Comparison of ENCODE assay signal across 27 mouse cellular contexts in genomic region chr2:6622082-6622481, GRCm38 (mm10).
DNase-seq lines count a peak whose midpoint lies in the region; ATAC-seq and TF ChIP-seq lines count a peak whose summit lies in the region.
"Had no signal": no experiment of that assay in that cellular context is flagged by ENCODE, and none has a peak within 500 bp of the region (broad histone marks: within the 10 kb centered on the region; RNA-seq: fewer than 3 reads in every experiment).

No protein-coding gene starts in this region.

- H3K36me3 ChIP-seq in forebrain, embryonic 12.5 days (replicated peaks), result 0 out of 2 replicates have a peak, but pooled peaks cover 2% of the 10 kb centered on the region
- peaks cover under 1% of the 10 kb centered on the region for H3K36me3 ChIP-seq in forebrain, postnatal 0 days (ENCODE audit: insufficient read depth)
- H3K36me3 ChIP-seq in hindbrain, embryonic 13.5 days, result peaks cover 8% of the 10 kb centered on the region
- H3K36me3 ChIP-seq: liver, embryonic 15.5 days; neural tube, embryonic 12.5 days had no signal

- 77% methylated on average over 5 of the region's 5 CpGs for WGBS in forebrain, embryonic 12.5 days
- WGBS in forebrain, postnatal 0 days, result 73% methylated on average over 5 of the region's 5 CpGs
- WGBS in hindbrain, embryonic 13.5 days, result 81% methylated on average over 5 of the region's 5 CpGs

- H3K27ac ChIP-seq in forebrain, embryonic 12.5 days, result 0 out of 2 replicates have a peak overlapping the region, but pooled peaks have one; percentile 22
- H3K27ac ChIP-seq in forebrain, postnatal 0 days (ENCODE audit: low read depth, low read length), result no peak overlapping the region
- H3K27ac ChIP-seq in hindbrain, embryonic 13.5 days, result no peak overlapping the region
- H3K27ac ChIP-seq: hindbrain, embryonic 10.5 days; liver, embryonic 15.5 days; neural tube, embryonic 12.5 days had no signal

- no peak overlapping the region for H3K9ac ChIP-seq in forebrain, embryonic 12.5 days
- H3K9ac ChIP-seq in forebrain, postnatal 0 days, result no peak overlapping the region
- H3K9ac ChIP-seq in hindbrain, embryonic 13.5 days, result no peak overlapping the region
- H3K9ac ChIP-seq: liver, embryonic 15.5 days; lung, embryonic 14.5 days; neural tube, embryonic 12.5 days had no signal

- H3K27me3 ChIP-seq in forebrain, embryonic 12.5 days, result no peaks in the 10 kb centered on the region
- H3K27me3 ChIP-seq in forebrain, postnatal 0 days (ENCODE audit: insufficient read depth, low read length), result no peaks in the 10 kb centered on the region
- no peaks in the 10 kb centered on the region for H3K27me3 ChIP-seq in hindbrain, embryonic 13.5 days
- H3K27me3 ChIP-seq: liver, embryonic 15.5 days; neural tube, embryonic 12.5 days had no signal

- H3K4me2 ChIP-seq in forebrain, embryonic 12.5 days, result no peak overlapping the region
- H3K4me2 ChIP-seq in forebrain, postnatal 0 days (ENCODE audit: low read depth), result no peak overlapping the region
- H3K4me2 ChIP-seq in hindbrain, embryonic 13.5 days, result no peak overlapping the region
- H3K4me2 ChIP-seq: liver, embryonic 15.5 days; lung, embryonic 14.5 days; midbrain, embryonic 11.5 days; neural tube, embryonic 12.5 days had no signal

- H3K4me1 ChIP-seq in forebrain, embryonic 12.5 days, result 0 out of 2 replicates have a peak, but pooled peaks cover 3% of the 10 kb centered on the region
- no peaks in the 10 kb centered on the region for H3K4me1 ChIP-seq in forebrain, postnatal 0 days (ENCODE audit: insufficient read depth)
- H3K4me1 ChIP-seq in hindbrain, embryonic 13.5 days (replicated peaks), result peaks cover 8% of the 10 kb centered on the region
- H3K4me1 ChIP-seq: liver, embryonic 15.5 days had no signal

- no peak for DNase-seq in forebrain, postnatal 0 days
- DNase-seq in thymus, postnatal 14 days, result peak; percentile 25
- DNase-seq in thymus, adult 18-20 months, result no peak
- DNase-seq in cerebellum, postnatal 10 days, result no peak
- DNase-seq: adrenal gland, postnatal 14 days; cerebellum, adult 11 months; cerebellum, adult 9-11 months; gastrocnemius, postnatal 10 days; heart, postnatal 14 days; kidney, adult 8-10 months; kidney, postnatal 14 days; layer of hippocampus, adult 9-11 months; lung, embryonic 14.5 days; lung, postnatal 14 days; right cerebral cortex, adult 18-20 months; right cerebral cortex, postnatal 4 days; thymus, postnatal 4 days had no signal

- no peak for ATAC-seq in forebrain, embryonic 12.5 days (ENCODE audit: low FRiP score)
- ATAC-seq in forebrain, postnatal 0 days, result no peak
- peak; percentile 92 for ATAC-seq in activated CD4-positive, CD25-positive, alpha-beta regulatory T cell, adult 4 months
- ATAC-seq in hindbrain, embryonic 13.5 days (ENCODE audit: low FRiP score), result no peak
- ATAC-seq: hindbrain, embryonic 16.5 days; intestine, embryonic 16.5 days; midbrain, embryonic 16.5 days had no signal

- no peaks in the 10 kb centered on the region for H3K9me3 ChIP-seq in forebrain, embryonic 12.5 days
- no peaks in the 10 kb centered on the region for H3K9me3 ChIP-seq in forebrain, postnatal 0 days (ENCODE audit: low read length)
- H3K9me3 ChIP-seq in hindbrain, embryonic 13.5 days, result no peaks in the 10 kb centered on the region
- H3K9me3 ChIP-seq: hindbrain, embryonic 10.5 days; liver, embryonic 15.5 days; neural tube, embryonic 12.5 days had no signal

- no peak overlapping the region for H3K4me3 ChIP-seq in forebrain, embryonic 12.5 days (replicated peaks)
- H3K4me3 ChIP-seq in forebrain, postnatal 0 days (ENCODE audit: low read depth, low read length), result no peak overlapping the region
- no peak overlapping the region for H3K4me3 ChIP-seq in hindbrain, embryonic 13.5 days
- H3K4me3 ChIP-seq: hindbrain, embryonic 10.5 days; liver, embryonic 15.5 days; neural tube, embryonic 12.5 days had no signal

- no peak for TF ChIP-seq CTCF in forebrain, postnatal 0 days (IDR thresholded peaks at IDR 0.05; ENCODE audit: low read depth)
